Mouse (Mus musculus) hindbrain, embryonic 14.5 days (tissue): ENCODE data around the gene Zfp52. TPM values are rescaled to one million over a fixed set of nuclear protein-coding genes. Genes with fewer than 3 reads are reported as not detected.

Experiments
- polyA plus RNA-seq: library from polyadenylated mRNA; unstranded; fragments of >200 nt; fragmentation: Nextera tagmentation; extraction: Ambion mirVana; gene quantifications from 2 replicates; pipeline ENCODE4 v1.2.1, GENCODE M21; 2014

The Zfp52 gene
- polyA plus RNA-seq, 1 experiment from 2014 or later = 1.8 TPM

Other genes with a start within 250 kb of the Zfp52 start
- gene Vmn1r237, start 223.7 kb upstream of the Zfp52 start, polyA plus RNA-seq = not detected in 2 replicates
- gene Zfp677, start 151.8 kb upstream of the Zfp52 start, polyA plus RNA-seq = 6.8 and 7.0 TPM in 2 replicates
- 5.6 and 6.3 TPM in 2 replicates for gene Zfp54, start 112.3 kb upstream of the Zfp52 start, polyA plus RNA-seq
- 14.4 and 14.5 TPM in 2 replicates for gene Zfp51, start 85.2 kb upstream of the Zfp52 start, polyA plus RNA-seq
- 9.5 and 11.1 TPM in 2 replicates for gene Zfp53, start 46.5 kb upstream of the Zfp52 start, polyA plus RNA-seq
- gene Zfp948, start 31.5 kb downstream of the Zfp52 start, polyA plus RNA-seq = 21.9 and 22.2 TPM in 2 replicates
- 11.1 and 14.0 TPM in 2 replicates for gene Zfp983, start 115.1 kb downstream of the Zfp52 start, polyA plus RNA-seq
- 23.8 and 24.2 TPM in 2 replicates for gene Gm10226, start 156.3 kb downstream of the Zfp52 start, polyA plus RNA-seq
- 13.4 and 13.8 TPM in 2 replicates for gene Zfp760, start 172.2 kb downstream of the Zfp52 start, polyA plus RNA-seq
- 7.9 and 11.6 TPM in 2 replicates for gene Zfp229, start 195.3 kb downstream of the Zfp52 start, polyA plus RNA-seq